Mouse (Mus musculus): ENCODE measurements around the gene Slc45a3. TPM values are rescaled to one million over a fixed set of nuclear protein-coding genes. Genes with fewer than 3 reads are reported as not detected.

Slc45a3 gene
- total and polyA plus RNA-seq, 3 experiments, result 15.6 to 40.7 TPM; not detected in 1

DNA sequence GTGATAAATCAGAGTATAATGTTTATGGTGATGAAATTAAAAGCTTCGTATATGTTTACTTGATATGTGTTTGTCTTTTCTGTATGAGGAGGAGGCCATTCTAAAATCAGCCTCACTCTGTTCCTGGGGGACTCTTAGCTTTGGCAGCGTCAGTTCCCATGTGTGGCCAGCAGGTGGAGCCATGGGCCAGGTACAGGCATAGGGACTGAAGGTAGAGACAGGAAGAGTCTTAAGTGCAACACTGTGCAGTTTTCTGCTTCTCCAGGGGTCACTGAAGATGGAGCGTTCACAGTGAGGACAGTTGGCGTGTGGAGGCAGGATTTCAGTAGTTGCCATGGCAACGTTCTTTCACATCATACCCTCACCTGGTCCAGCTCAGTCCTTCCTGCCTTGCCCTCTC, 20.1 kb downstream of the Slc45a3 start (continued):
- TF ChIP-seq KAT2A (conservative IDR thresholded peaks at IDR 0.05; ENCODE audit: low read depth, low read length) (no peak), CHD1 (IDR thresholded peaks at IDR 0.05; ENCODE audit: low read depth, low read length) (no peak), TBP (IDR thresholded peaks at IDR 0.05; ENCODE audit: low read depth, low read length) (no peak), MYB (IDR thresholded peaks at IDR 0.05; ENCODE audit: low read depth, low read length) (no peak), POLR2AphosphoS5 (IDR thresholded peaks at IDR 0.05; ENCODE audit: borderline replicate concordance, low read depth, low read length) (no peak), BHLHE40 (IDR thresholded peaks at IDR 0.05; ENCODE audit: borderline replicate concordance, low read depth, low read length) (0 out of 2 replicates have a peak, but pooled peaks have one; percentile 6), ETS1 (IDR thresholded peaks at IDR 0.05; ENCODE audit: low read depth, low read length) (no peak), POLR2A (IDR thresholded peaks at IDR 0.05; ENCODE audit: control insufficient read depth in 1 of 2, insufficient read depth in 1 of 2, low read depth in 1 of 2, low read length in 2 of 2, poor library complexity in 1 of 2) (no peak), MXI1 (IDR thresholded peaks at IDR 0.05; ENCODE audit: low read depth, low read length) (no peak), MEF2A (IDR thresholded peaks at IDR 0.05; ENCODE audit: extremely low read depth, insufficient replicate concordance, low read depth, low read length, poor library complexity, severe bottlenecking) (no peak), MYC (IDR thresholded peaks at IDR 0.05; ENCODE audit: low read depth, low read length) (no peak)

GRCm38 (mm10) chr1:131983806-131984205, 21.0 kb downstream of the Slc45a3 start:
- 0 out of 2 replicates have a peak, but pooled peaks have one; percentile 35 for TF ChIP-seq ZMIZ1 (IDR thresholded peaks at IDR 0.05; ENCODE audit: low read depth, low read length)
- TF ChIP-seq TAL1 (IDR thresholded peaks at IDR 0.05; ENCODE audit: low read length), result no peak
- 0 out of 2 replicates have a peak, but pooled peaks have one; percentile 39 for TF ChIP-seq POLR2AphosphoS2 (IDR thresholded peaks at IDR 0.05; ENCODE audit: low read length)
- H3K27ac ChIP-seq (ENCODE audit: control insufficient read depth, low read depth, low read length), result no peak overlapping the region
- peaks cover 0 to 12% of the 10 kb centered on the region in 2 experiments; a peak in 2 of 4 replicates for H3K36me3 ChIP-seq (ENCODE audit: control insufficient read depth in 1 of 2, insufficient read depth in 2 of 2, low read length in 2 of 2)
- H3K4me3 ChIP-seq (ENCODE audit: control insufficient read depth in 1 of 2, insufficient read depth in 1 of 2, low read depth in 2 of 2, low read length in 2 of 2), result no peak overlapping the region
- H3K79me2 ChIP-seq (ENCODE audit: control insufficient read depth, insufficient read depth, low read length, poor library complexity), result no peaks in the 10 kb centered on the region
- no peak for DNase-seq (ENCODE audit: low read depth, low spot score)
- no peaks in the 10 kb centered on the region for H3K9me3 ChIP-seq (replicated peaks; ENCODE audit: insufficient read depth, low read length)
- H3K9ac ChIP-seq (ENCODE audit: control insufficient read depth, low read depth, low read length, poor library complexity, severe bottlenecking), result no peak overlapping the region
- no peaks in the 10 kb centered on the region for H3K27me3 ChIP-seq (ENCODE audit: control insufficient read depth in 1 of 2, insufficient read depth in 2 of 2, low read length in 2 of 2)
- H3K4me1 ChIP-seq (ENCODE audit: control insufficient read depth in 1 of 2, insufficient read depth in 2 of 2, low read length in 2 of 2), result no peaks in the 10 kb centered on the region

GRCm38 (mm10) chr1:131987432-131987831, 24.7 kb downstream of the Slc45a3 start:
- Histone ChIP-seq H3K9ac (ENCODE audit: control insufficient read depth, low read depth, low read length, poor library complexity, severe bottlenecking) (no peak overlapping the region), H3K9me3 (replicated peaks; ENCODE audit: insufficient read depth, low read length) (no peaks in the 10 kb centered on the region), H3K79me2 (ENCODE audit: control insufficient read depth, insufficient read depth, low read length, poor library complexity) (no peaks in the 10 kb centered on the region), H3K27ac (ENCODE audit: control insufficient read depth, low read depth, low read length) (no peak overlapping the region), H3K36me3 (ENCODE audit: control insufficient read depth in 1 of 2, insufficient read depth in 2 of 2, low read length in 2 of 2) (peaks cover 0 to 10% of the 10 kb centered on the region in 2 experiments; a peak in 2 of 4 replicates), H3K4me1 (ENCODE audit: control insufficient read depth in 1 of 2, insufficient read depth in 2 of 2, low read length in 2 of 2) (no peaks in the 10 kb centered on the region), H3K4me3 (ENCODE audit: control insufficient read depth in 1 of 2, insufficient read depth in 1 of 2, low read depth in 2 of 2, low read length in 2 of 2) (no peak overlapping the region), H3K27me3 (ENCODE audit: control insufficient read depth in 1 of 2, insufficient read depth in 2 of 2, low read length in 2 of 2) (no peaks in the 10 kb centered on the region)
- DNase-seq (ENCODE audit: low read depth, low spot score), result no peak
- TF ChIP-seq RCOR1 (IDR thresholded peaks at IDR 0.05; ENCODE audit: low read depth, low read length) (no peak), ZC3H11A (IDR thresholded peaks at IDR 0.05; ENCODE audit: low read depth, low read length) (no peak), GATA1 (IDR thresholded peaks at IDR 0.05; ENCODE audit: low read depth, low read length) (no peak), CTCF (IDR thresholded peaks at IDR 0.05 in 2 of 3, conservative IDR thresholded peaks at IDR 0.05 in 1 of 3; ENCODE audit: control insufficient read depth in 1 of 3, insufficient read depth in 1 of 3, low read depth in 2 of 3, low read length in 3 of 3, poor library complexity in 1 of 3, severe bottlenecking in 1 of 3) (no peak), SIN3A (IDR thresholded peaks at IDR 0.05; ENCODE audit: low read length) (no peak), HCFC1 (IDR thresholded peaks at IDR 0.05; ENCODE audit: low read depth, low read length) (no peak), E2F4 (IDR thresholded peaks at IDR 0.05; ENCODE audit: borderline replicate concordance, low read depth, low read length) (no peak)
